Mouse (Mus musculus) spleen, postnatal 14 days (tissue): ENCODE measurements around the gene Ascl3.

ENCODE experiments used
- DNase-seq, 2 experiments: peaks; one replicate each; pipeline ENCODE4 v3.0.0; 2021 to 2022; ENCODE audit warnings: low spot score in 2 of 2

The Ascl3 gene

GRCm38 (mm10) chr7:109710069-109710468 lies 21.5 kb downstream of the Ascl3 start:
- no peak for DNase-seq

GRCm38 (mm10) chr7:109708961-109709382 lies 22.6 kb downstream of the Ascl3 start:
- no peak for DNase-seq

GRCm38 (mm10) chr7:109707023-109707785 lies 24.3 kb downstream of the Ascl3 start:
- DNase-seq: peak in 1 of 2 experiments; percentile 35

- DNase-seq: no peak
Observed at GRCm38 (mm10) chr7:109704461-109704860, 27.1 kb downstream of the Ascl3 start.

GRCm38 (mm10) chr7:109704016-109704377 lies 27.5 kb downstream of the Ascl3 start:
- no peak for DNase-seq

- DNase-seq: peak; percentile 96 to 98
Observed at GRCm38 (mm10) chr7:109703190-109704015, 28.1 kb downstream of the Ascl3 start, which contains the start of the genes St5 and Akip1. St5 (minus strand) TSS chr7:109703605. Akip1 (plus strand) TSS chr7:109703690.

GRCm38 (mm10) chr7:109702721-109703120 lies 28.8 kb downstream of the Ascl3 start:
- DNase-seq: no peak

- DNase-seq: no peak
Observed at GRCm38 (mm10) chr7:109700213-109700612, 31.3 kb downstream of the Ascl3 start.

GRCm38 (mm10) chr7:109695339-109695726 lies 36.2 kb downstream of the Ascl3 start:
- DNase-seq: no peak

GRCm38 (mm10) chr7:109694576-109695338 lies 36.8 kb downstream of the Ascl3 start:
- no peak for DNase-seq

- no peak for DNase-seq
Observed at GRCm38 (mm10) chr7:109690961-109691360, 40.6 kb downstream of the Ascl3 start.

- DNase-seq: no peak
Observed at GRCm38 (mm10) chr7:109690101-109690500, 41.4 kb downstream of the Ascl3 start.

GRCm38 (mm10) chr7:109686585-109687128 lies 44.9 kb downstream of the Ascl3 start:
- DNase-seq: no peak

GRCm38 (mm10) chr7:109680879-109681278 lies 50.6 kb downstream of the Ascl3 start:
- no peak for DNase-seq

GRCm38 (mm10) chr7:109680284-109680683 lies 51.2 kb downstream of the Ascl3 start:
- no peak for DNase-seq
